Mouse (Mus musculus) hindbrain, embryonic 16.5 days (tissue): ENCODE measurements around the gene Twf2. TPM values are rescaled to one million over a fixed set of nuclear protein-coding genes. Genes with fewer than 3 reads are reported as not detected.

Experiments
- ATAC-seq: fragments of 200-750 bp; cut with Nextera tagmentation; 2 replicates; pipeline ENCODE4 v1.8.0; 2017; ENCODE audit warnings: moderate TSS enrichment, moderate library complexity
- H3K27ac ChIP-seq: fragments of 300-500 bp; sonication (generic); 2 replicates; pipeline ENCODE4 v1.5.1; 2014; ENCODE audit warnings: low read depth, mild to moderate bottlenecking, control low read depth, low read length, moderate library complexity
- H3K27me3 ChIP-seq: fragments of 300-500 bp; sonication (generic); replicated peaks from 2 replicates; pipeline ENCODE4 v1.6.1; 2014; ENCODE audit warnings: low read length; ENCODE audit not compliant: control insufficient read depth, insufficient read depth
- H3K36me3 ChIP-seq: fragments of 300-500 bp; sonication (generic); 2 replicates; pipeline ENCODE4 v1.6.1; 2014; ENCODE audit warnings: mild to moderate bottlenecking, low read length, moderate library complexity, mixed read lengths; ENCODE audit not compliant: control insufficient read depth, insufficient read depth
- H3K4me1 ChIP-seq: fragments of 300-500 bp; sonication (generic); 2 replicates; pipeline ENCODE4 v1.6.1; 2014; ENCODE audit warnings: low read depth, low read length; ENCODE audit not compliant: control insufficient read depth, insufficient read depth
- H3K4me2 ChIP-seq: fragments of 300-500 bp; sonication (generic); 2 replicates; pipeline ENCODE4 v1.6.1; 2014; ENCODE audit warnings: mild to moderate bottlenecking, low read length, control low read depth, moderate library complexity
- H3K4me3 ChIP-seq: fragments of 300-500 bp; sonication (generic); 2 replicates; pipeline ENCODE4 v1.5.1; 2014; ENCODE audit warnings: mild to moderate bottlenecking, low read length, control low read depth, moderate library complexity
- H3K9ac ChIP-seq: fragments of 300-500 bp; sonication (generic); 2 replicates; pipeline ENCODE4 v1.6.1; 2014; ENCODE audit warnings: low read depth, mild to moderate bottlenecking, control low read depth, low read length, moderate library complexity
- H3K9me3 ChIP-seq: fragments of 300-500 bp; sonication (generic); 2 replicates; pipeline ENCODE4 v1.6.1; 2014; ENCODE audit warnings: mild to moderate bottlenecking, low read length, moderate library complexity; ENCODE audit not compliant: control insufficient read depth
- WGBS: fragments of 180-500 bp; shearing (Covaris S2); extraction: QIAGEN DNeasy Blood & Tissue Kit; methylation state at CpG from one replicate; pipeline ENCODE4 v1.1.7; 2014; 5-methylcytosine and 5-hydroxymethylcytosine counted together
- polyA plus RNA-seq: library from polyadenylated mRNA; unstranded; fragments of >200 nt; fragmentation: Nextera tagmentation; extraction: Ambion mirVana; gene quantifications from 2 replicates; pipeline ENCODE4 v1.2.1, GENCODE M21; 2015

Twf2 gene
- polyA plus RNA-seq, 1 experiment from 2014 or later, result 50.3 TPM

- Histone ChIP-seq H3K9me3 (no peaks in the 10 kb centered on the region), H3K27ac (no peak overlapping the region), H3K27me3 (no peaks in the 10 kb centered on the region; the same call in 1 of the 2 replicates), H3K4me1 (peaks cover 7% of the 10 kb centered on the region), H3K36me3 (peaks cover 18% of the 10 kb centered on the region), H3K4me2 (no peak overlapping the region), H3K4me3 (no peak overlapping the region), H3K9ac (no peak overlapping the region)
- ATAC-seq, result no peak
- 83% methylated on average over 9 of the region's 9 CpGs for WGBS
Measured at GRCm38 (mm10) chr9:106230051-106230733, 27.3 kb downstream of the Twf2 start.

DNA sequence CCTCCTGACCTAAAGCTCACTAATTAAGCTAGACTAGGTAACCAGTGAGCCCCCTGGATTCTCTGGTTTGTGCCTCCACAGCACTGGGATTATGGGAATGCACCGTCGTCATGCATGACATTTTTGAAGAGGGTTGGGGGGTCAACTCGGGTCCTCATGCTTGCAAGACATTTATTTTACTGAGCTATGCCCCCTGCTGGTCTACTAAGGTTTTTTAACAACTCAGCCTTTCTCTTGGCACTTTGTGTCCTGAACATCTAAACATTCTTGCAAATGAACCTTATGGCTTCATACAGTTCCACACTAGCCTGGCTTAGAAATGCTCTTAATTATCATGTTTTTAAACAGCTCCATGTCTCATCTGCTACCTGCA lies 27.8 kb downstream of the Twf2 start:
- Histone ChIP-seq H3K4me3 (no peak overlapping the region), H3K9me3 (no peaks in the 10 kb centered on the region), H3K27ac (no peak overlapping the region), H3K4me1 (peaks cover 7% of the 10 kb centered on the region), H3K27me3 (no peaks in the 10 kb centered on the region), H3K9ac (no peak overlapping the region), H3K36me3 (peaks cover 24% of the 10 kb centered on the region), H3K4me2 (no peak overlapping the region)
- ATAC-seq, result no peak
- WGBS, result 56% methylated on average over 3 of the region's 3 CpGs

DNA sequence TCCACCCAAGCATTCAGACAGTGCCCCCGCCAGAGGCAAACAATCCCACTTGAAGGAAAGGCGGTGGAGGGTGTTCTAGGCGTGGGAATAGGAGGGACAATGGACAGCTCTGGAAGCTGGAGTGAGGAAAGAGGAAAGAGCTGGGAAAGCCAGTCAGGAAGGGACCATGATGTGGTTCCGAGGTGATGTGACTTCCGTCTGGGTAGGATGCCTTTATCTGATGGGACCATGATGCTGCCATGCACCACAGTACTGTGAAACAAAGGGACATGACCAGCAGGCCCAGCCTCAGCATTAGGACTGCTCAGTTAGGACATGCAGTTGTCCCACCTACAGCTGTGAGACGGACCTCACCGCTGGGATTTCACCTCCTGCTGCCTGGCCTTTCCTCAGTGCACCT lies 28.3 kb downstream of the Twf2 start:
- Histone ChIP-seq H3K27me3 (no peaks in the 10 kb centered on the region), H3K4me3 (no peak overlapping the region), H3K9ac (no peak overlapping the region), H3K9me3 (no peaks in the 10 kb centered on the region), H3K27ac (no peak overlapping the region), H3K36me3 (peaks cover 28% of the 10 kb centered on the region), H3K4me2 (no peak overlapping the region), H3K4me1 (peaks cover 3% of the 10 kb centered on the region)
- no peak for ATAC-seq
- 78% methylated on average over 7 of the region's 7 CpGs for WGBS

- no peak overlapping the region for H3K4me3 ChIP-seq
- ATAC-seq, result no peak
- no peak overlapping the region for H3K9ac ChIP-seq
- no peaks in the 10 kb centered on the region for H3K4me1 ChIP-seq
- 84% methylated on average over 4 of the region's 4 CpGs for WGBS
- no peaks in the 10 kb centered on the region for H3K27me3 ChIP-seq
- H3K9me3 ChIP-seq, result no peaks in the 10 kb centered on the region
- no peak overlapping the region for H3K27ac ChIP-seq
- H3K4me2 ChIP-seq, result no peak overlapping the region
- H3K36me3 ChIP-seq, result peaks cover 30% of the 10 kb centered on the region
Measured at GRCm38 (mm10) chr9:106231816-106232215, 28.9 kb downstream of the Twf2 start.

GRCm38 (mm10) chr9:106232956-106233355 lies 30.0 kb downstream of the Twf2 start:
- H3K4me3 ChIP-seq, result no peak overlapping the region
- no peak overlapping the region for H3K9ac ChIP-seq
- H3K27ac ChIP-seq, result no peak overlapping the region
- no peak for ATAC-seq
- H3K27me3 ChIP-seq, result no peaks in the 10 kb centered on the region
- H3K4me2 ChIP-seq, result no peak overlapping the region
- no peaks in the 10 kb centered on the region for H3K4me1 ChIP-seq
- WGBS, result 86% methylated on average over 3 of the region's 3 CpGs
- H3K36me3 ChIP-seq, result peaks cover 37% of the 10 kb centered on the region
- no peaks in the 10 kb centered on the region for H3K9me3 ChIP-seq

- WGBS, result 75% methylated on average over 6 of the region's 6 CpGs
- no peak for ATAC-seq
- Histone ChIP-seq H3K27ac (no peak overlapping the region), H3K36me3 (peaks cover 46% of the 10 kb centered on the region), H3K4me2 (no peak overlapping the region), H3K9me3 (no peaks in the 10 kb centered on the region), H3K27me3 (no peaks in the 10 kb centered on the region), H3K4me1 (no peaks in the 10 kb centered on the region), H3K9ac (no peak overlapping the region), H3K4me3 (no peak overlapping the region)
Measured at GRCm38 (mm10) chr9:106233953-106234352, 31.0 kb downstream of the Twf2 start.

DNA sequence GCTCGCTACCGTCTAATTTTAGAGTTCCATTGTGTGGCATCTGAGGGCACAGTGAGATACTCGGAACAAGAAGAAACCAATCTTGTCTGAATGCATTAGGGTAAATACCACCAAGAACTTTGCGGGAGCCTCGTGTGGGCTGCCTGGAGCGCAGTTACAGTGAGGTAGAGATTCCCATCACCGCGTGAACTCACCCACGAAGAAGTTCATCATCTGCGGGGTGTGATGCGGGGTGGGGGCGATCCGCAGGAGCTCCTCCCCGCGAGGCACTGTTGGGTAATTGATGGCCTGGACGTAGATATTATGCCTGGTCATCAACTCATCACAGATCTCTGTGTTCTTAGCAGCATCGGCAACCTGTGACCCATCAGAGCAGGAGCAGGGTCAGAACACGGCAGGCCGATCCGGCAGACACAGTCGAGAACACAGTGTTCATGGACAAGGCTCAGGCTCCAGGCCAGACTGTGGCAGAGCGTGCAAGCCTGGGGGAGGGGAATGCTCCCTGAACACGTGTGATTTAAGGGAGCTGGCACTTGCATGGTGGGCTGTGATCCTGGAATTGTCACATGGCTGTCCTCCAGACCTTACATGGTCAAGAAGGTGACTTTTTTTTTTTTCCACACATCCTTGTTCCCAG lies 32.4 kb downstream of the Twf2 start:
- H3K27me3 ChIP-seq, result no peaks in the 10 kb centered on the region
- WGBS, result 88% methylated on average over 23 of the region's 23 CpGs
- H3K4me1 ChIP-seq, result no peaks in the 10 kb centered on the region
- no peak for ATAC-seq
- H3K4me3 ChIP-seq, result no peak overlapping the region
- no peak overlapping the region for H3K27ac ChIP-seq
- no peak overlapping the region for H3K4me2 ChIP-seq
- H3K9me3 ChIP-seq, result no peaks in the 10 kb centered on the region
- H3K36me3 ChIP-seq, result peaks cover 51% of the 10 kb centered on the region
- H3K9ac ChIP-seq, result no peak overlapping the region

- Histone ChIP-seq H3K27me3 (no peaks in the 10 kb centered on the region), H3K4me3 (no peak overlapping the region), H3K4me1 (no peaks in the 10 kb centered on the region), H3K27ac (no peak overlapping the region), H3K9ac (no peak overlapping the region), H3K9me3 (no peaks in the 10 kb centered on the region), H3K4me2 (no peak overlapping the region), H3K36me3 (peaks cover 56% of the 10 kb centered on the region)
- ATAC-seq, result no peak
- WGBS, result 86% methylated on average over 23 of the region's 23 CpGs
Measured at GRCm38 (mm10) chr9:106236156-106236817, 33.4 kb downstream of the Twf2 start.

GRCm38 (mm10) chr9:106236818-106237211 lies 33.9 kb downstream of the Twf2 start:
- H3K4me2 ChIP-seq, result no peak overlapping the region
- H3K27ac ChIP-seq, result no peak overlapping the region
- no peaks in the 10 kb centered on the region for H3K27me3 ChIP-seq
- no peaks in the 10 kb centered on the region for H3K4me1 ChIP-seq
- no peak overlapping the region for H3K9ac ChIP-seq
- no peak overlapping the region for H3K4me3 ChIP-seq
- peaks cover 56% of the 10 kb centered on the region for H3K36me3 ChIP-seq
- WGBS, result 87% methylated on average over 3 of the region's 3 CpGs
- no peak for ATAC-seq
- H3K9me3 ChIP-seq, result no peaks in the 10 kb centered on the region
